Mouse (Mus musculus): ENCODE results near the gene Lsm2.

Lsm2 gene

GRCm38 (mm10) chr17:35034896-35035295 lies 53.2 kb downstream of the Lsm2 start:
- 68% methylated on average over 6 of the region's 6 CpGs for WGBS

Data from cerebral cortex, adult 2 months (tissue).